Mouse (Mus musculus): ENCODE measurements around the gene Adtrp. TPM values are rescaled to one million over a fixed set of nuclear protein-coding genes. Genes with fewer than 3 reads are reported as not detected.

Gene Adtrp
- polyA plus RNA-seq, 1 experiment from 2014 or later = not detected

DNA sequence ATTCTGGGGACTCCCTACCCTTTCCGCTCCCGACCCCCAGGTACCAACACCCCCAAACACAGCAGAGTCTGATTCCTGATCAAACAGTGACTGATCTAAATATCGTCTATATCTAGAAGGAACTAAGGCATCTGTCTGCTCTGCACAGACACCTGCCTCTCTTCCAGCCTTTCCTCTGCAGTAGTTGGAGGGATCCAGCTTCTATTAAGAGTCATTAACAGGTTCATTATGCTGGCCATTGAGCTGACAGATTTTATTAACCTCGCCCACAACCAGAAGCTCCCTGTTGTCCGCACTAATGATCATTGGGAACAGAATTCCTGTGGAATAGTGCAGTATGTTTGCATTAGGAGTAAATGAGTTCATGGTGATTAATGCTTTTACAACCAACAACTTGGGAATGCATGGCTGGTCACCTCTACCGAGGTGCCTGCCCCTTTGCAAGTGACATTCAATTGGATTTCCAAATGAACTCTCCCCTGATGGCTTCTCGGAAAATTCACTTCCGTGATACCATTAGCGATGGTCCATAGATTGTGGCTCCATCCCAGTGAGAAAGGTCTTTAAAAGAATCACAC lies 67.8 kb downstream of the Adtrp start:
- WGBS = 79% methylated on average over 9 of the region's 9 CpGs
- DNase-seq (ENCODE audit: low spot score, missing footprints) (peak; percentile 19), ATAC-seq (ENCODE audit: low FRiP score) (no peak)
- Histone ChIP-seq H3K4me3 (ENCODE audit: low read depth, low read length) (no peak overlapping the region), H3K36me3 (ENCODE audit: control insufficient read depth, insufficient read depth, low read length) (no peaks in the 10 kb centered on the region), H3K27ac (ENCODE audit: low read depth, low read length) (no peak overlapping the region), H3K4me1 (ENCODE audit: control insufficient read depth, insufficient read depth, low read length) (no peaks in the 10 kb centered on the region), H3K9ac (ENCODE audit: low read length) (no peak overlapping the region), H3K27me3 (ENCODE audit: control insufficient read depth, insufficient read depth, low read length) (no peaks in the 10 kb centered on the region), H3K9me3 (ENCODE audit: control insufficient read depth, low read length) (no peaks in the 10 kb centered on the region), H3K4me2 (no peak overlapping the region)

DNA sequence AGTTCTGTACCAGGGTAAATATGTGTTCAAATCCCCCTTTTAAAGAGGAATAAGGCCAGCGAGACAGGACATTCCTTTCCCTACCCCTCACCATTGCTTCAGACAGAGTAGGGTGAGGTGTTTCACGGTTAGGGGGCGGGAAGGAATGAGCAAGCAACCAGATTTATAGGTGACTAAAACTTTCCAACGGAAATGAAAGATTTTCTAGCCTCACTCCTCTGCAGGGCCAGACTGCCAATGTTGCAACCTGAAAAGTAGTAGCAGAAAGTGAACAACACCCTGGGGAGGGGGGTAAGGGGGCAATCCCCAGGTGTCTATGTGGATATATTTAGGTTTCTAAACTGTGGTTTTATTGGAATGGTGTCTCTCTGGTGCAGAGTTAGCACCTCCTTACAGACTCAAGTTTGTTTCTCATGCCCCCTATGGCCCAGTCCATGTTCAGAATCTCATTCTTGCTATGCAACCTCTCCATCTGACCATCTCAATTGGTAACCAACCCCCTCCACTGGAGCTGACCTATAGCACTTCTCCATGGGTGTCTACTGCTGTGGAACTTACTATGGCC lies 73.6 kb downstream of the Adtrp start:
- no peaks in the 10 kb centered on the region for H3K36me3 ChIP-seq (ENCODE audit: control insufficient read depth, insufficient read depth, low read length)
- DNase-seq (ENCODE audit: low spot score, missing footprints) = peak; percentile 26
- H3K27ac ChIP-seq (ENCODE audit: low read depth, low read length) = no peak overlapping the region
- no peaks in the 10 kb centered on the region for H3K4me1 ChIP-seq (ENCODE audit: control insufficient read depth, insufficient read depth, low read length)
- ATAC-seq (ENCODE audit: low FRiP score) = no peak
- WGBS = 91% methylated on average over 4 of the region's 4 CpGs
- H3K9me3 ChIP-seq (ENCODE audit: control insufficient read depth, low read length) = no peaks in the 10 kb centered on the region
- no peaks in the 10 kb centered on the region for H3K27me3 ChIP-seq (ENCODE audit: control insufficient read depth, insufficient read depth, low read length)
- no peak overlapping the region for H3K4me3 ChIP-seq (ENCODE audit: low read depth, low read length)
- H3K9ac ChIP-seq (ENCODE audit: low read length) = no peak overlapping the region
- no peak overlapping the region for H3K4me2 ChIP-seq

GRCm38 (mm10) chr13:41771061-41771460 lies 76.4 kb downstream of the Adtrp start:
- 62% methylated on average over 3 of the region's 3 CpGs for WGBS
- no peak overlapping the region for H3K27ac ChIP-seq (ENCODE audit: low read depth, low read length)

GRCm38 (mm10) chr13:41767941-41768340 lies 79.5 kb downstream of the Adtrp start:
- no peak overlapping the region for H3K27ac ChIP-seq (ENCODE audit: low read depth, low read length)
- DNase-seq (ENCODE audit: low spot score, missing footprints) (peak; percentile 17), ATAC-seq (ENCODE audit: low FRiP score) (no peak)
- no peaks in the 10 kb centered on the region for H3K36me3 ChIP-seq (ENCODE audit: control insufficient read depth, insufficient read depth, low read length)
- no peaks in the 10 kb centered on the region for H3K4me1 ChIP-seq (ENCODE audit: control insufficient read depth, insufficient read depth, low read length)
- no peaks in the 10 kb centered on the region for H3K27me3 ChIP-seq (ENCODE audit: control insufficient read depth, insufficient read depth, low read length)
- no peak overlapping the region for H3K9ac ChIP-seq (ENCODE audit: low read length)
- no peak overlapping the region for H3K4me3 ChIP-seq (ENCODE audit: low read depth, low read length)
- no peak overlapping the region for H3K4me2 ChIP-seq
- no peaks in the 10 kb centered on the region for H3K9me3 ChIP-seq (ENCODE audit: control insufficient read depth, low read length)
- 85% methylated on average over 4 of the region's 4 CpGs for WGBS

More at GRCm38 (mm10) chr13:41771061-41771460, 76.4 kb downstream of the Adtrp start:
- Histone ChIP-seq H3K4me3 (ENCODE audit: low read depth, low read length) (no peak overlapping the region), H3K36me3 (ENCODE audit: control insufficient read depth, insufficient read depth, low read length) (no peaks in the 10 kb centered on the region), H3K9me3 (ENCODE audit: control insufficient read depth, low read length) (no peaks in the 10 kb centered on the region), H3K27me3 (ENCODE audit: control insufficient read depth, insufficient read depth, low read length) (no peaks in the 10 kb centered on the region), H3K4me2 (no peak overlapping the region), H3K4me1 (ENCODE audit: control insufficient read depth, insufficient read depth, low read length) (no peaks in the 10 kb centered on the region), H3K9ac (ENCODE audit: low read length) (no peak overlapping the region)
- ATAC-seq (ENCODE audit: low FRiP score) (no peak), DNase-seq (ENCODE audit: low spot score, missing footprints) (peak; percentile 28)

DNA sequence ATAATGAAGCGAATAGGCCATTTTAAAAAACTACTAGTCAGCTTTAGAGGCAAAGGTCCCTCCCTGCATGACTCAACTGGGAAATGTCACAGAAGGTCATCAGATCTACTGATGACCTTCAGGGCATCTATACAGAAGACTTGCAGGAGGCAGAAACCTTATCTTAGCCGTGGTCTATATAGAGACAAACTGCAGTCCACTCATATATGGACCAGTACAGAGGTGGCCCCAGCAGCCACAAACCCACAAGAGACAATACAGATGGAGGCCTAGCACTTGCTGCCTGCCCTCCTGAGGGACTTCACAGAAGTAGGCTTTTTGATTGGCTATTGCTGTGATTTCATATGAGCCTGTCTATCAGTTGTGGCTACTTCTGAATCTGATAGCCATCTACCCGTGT lies 85.5 kb downstream of the Adtrp start:
- no peak overlapping the region for H3K4me3 ChIP-seq (ENCODE audit: low read depth, low read length)
- DNase-seq (ENCODE audit: low spot score, missing footprints) (peak; percentile 68), ATAC-seq (ENCODE audit: low FRiP score) (no peak)
- no peak overlapping the region for H3K9ac ChIP-seq (ENCODE audit: low read length)
- no peak overlapping the region for H3K27ac ChIP-seq (ENCODE audit: low read depth, low read length)
- no peaks in the 10 kb centered on the region; the same call in 1 of the 2 replicates for H3K4me1 ChIP-seq (ENCODE audit: control insufficient read depth, insufficient read depth, low read length)
- no peak overlapping the region for H3K4me2 ChIP-seq
- H3K9me3 ChIP-seq (ENCODE audit: control insufficient read depth, low read length) = no peaks in the 10 kb centered on the region
- H3K36me3 ChIP-seq (ENCODE audit: control insufficient read depth, insufficient read depth, low read length) = no peaks in the 10 kb centered on the region
- no peaks in the 10 kb centered on the region for H3K27me3 ChIP-seq (ENCODE audit: control insufficient read depth, insufficient read depth, low read length)
- WGBS = 85% methylated on average over 3 of the region's 3 CpGs

DNA sequence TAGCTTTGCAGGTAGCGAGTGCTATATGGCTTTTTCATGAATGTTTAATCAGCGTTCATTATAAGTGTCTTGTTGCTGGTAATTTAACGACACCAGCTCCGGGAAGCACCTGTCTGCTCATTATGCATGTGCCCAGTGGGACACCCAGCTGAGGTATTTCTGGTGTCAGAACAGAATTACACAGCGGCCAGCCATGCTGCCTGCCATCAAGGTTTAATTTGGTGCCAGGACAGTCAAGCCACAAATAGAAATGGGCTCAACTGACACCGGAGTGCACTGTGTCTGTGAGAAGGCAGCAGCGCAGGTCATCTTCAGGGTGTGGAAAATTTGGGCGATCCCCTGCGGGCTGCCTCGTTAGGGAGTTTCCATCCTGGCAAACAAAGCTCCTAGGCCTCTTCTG lies 87.0 kb downstream of the Adtrp start:
- Histone ChIP-seq H3K4me1 (ENCODE audit: control insufficient read depth, insufficient read depth, low read length) (no peaks in the 10 kb centered on the region; the same call in 1 of the 2 replicates), H3K9ac (ENCODE audit: low read length) (no peak overlapping the region), H3K9me3 (ENCODE audit: control insufficient read depth, low read length) (no peaks in the 10 kb centered on the region), H3K27me3 (ENCODE audit: control insufficient read depth, insufficient read depth, low read length) (no peaks in the 10 kb centered on the region), H3K36me3 (ENCODE audit: control insufficient read depth, insufficient read depth, low read length) (no peaks in the 10 kb centered on the region), H3K27ac (ENCODE audit: low read depth, low read length) (no peak overlapping the region), H3K4me2 (no peak overlapping the region), H3K4me3 (ENCODE audit: low read depth, low read length) (no peak overlapping the region)
- WGBS = 43% methylated on average over 10 of the region's 10 CpGs
- no peak for ATAC-seq (ENCODE audit: low FRiP score)
- DNase-seq (ENCODE audit: low spot score, missing footprints) = peak; percentile 28

GRCm38 (mm10) chr13:41758550-41759465 lies 88.7 kb downstream of the Adtrp start:
- no peaks in the 10 kb centered on the region for H3K9me3 ChIP-seq (ENCODE audit: control insufficient read depth, low read length)
- H3K4me3 ChIP-seq (ENCODE audit: low read depth, low read length) = no peak overlapping the region
- no peak overlapping the region for H3K27ac ChIP-seq (ENCODE audit: low read depth, low read length)
- ATAC-seq (ENCODE audit: low FRiP score) = no peak
- no peaks in the 10 kb centered on the region for H3K36me3 ChIP-seq (ENCODE audit: control insufficient read depth, insufficient read depth, low read length)
- 47% methylated on average over 19 of the region's 19 CpGs for WGBS
- H3K4me2 ChIP-seq = no peak overlapping the region
- H3K4me1 ChIP-seq (ENCODE audit: control insufficient read depth, insufficient read depth, low read length) = no peaks in the 10 kb centered on the region; the same call in 1 of the 2 replicates
- H3K9ac ChIP-seq (ENCODE audit: low read length) = no peak overlapping the region
- H3K27me3 ChIP-seq (ENCODE audit: control insufficient read depth, insufficient read depth, low read length) = no peaks in the 10 kb centered on the region
- peak; percentile 80 for DNase-seq (ENCODE audit: low spot score, missing footprints)

- H3K36me3 ChIP-seq (ENCODE audit: control insufficient read depth, insufficient read depth, low read length) = no peaks in the 10 kb centered on the region
- ATAC-seq (ENCODE audit: low FRiP score) (no peak), DNase-seq (ENCODE audit: low spot score, missing footprints) (peak; percentile 23)
- H3K4me3 ChIP-seq (ENCODE audit: low read depth, low read length) = no peak overlapping the region
- no peaks in the 10 kb centered on the region for H3K4me1 ChIP-seq (ENCODE audit: control insufficient read depth, insufficient read depth, low read length)
- H3K4me2 ChIP-seq = no peak overlapping the region
- 87% methylated on average over 5 of the region's 5 CpGs for WGBS
- H3K9ac ChIP-seq (ENCODE audit: low read length) = no peak overlapping the region
- H3K27me3 ChIP-seq (ENCODE audit: control insufficient read depth, insufficient read depth, low read length) = no peaks in the 10 kb centered on the region
- no peak overlapping the region for H3K27ac ChIP-seq (ENCODE audit: low read depth, low read length)
- H3K9me3 ChIP-seq (ENCODE audit: control insufficient read depth, low read length) = no peaks in the 10 kb centered on the region
Observed at GRCm38 (mm10) chr13:41753114-41753513, 94.4 kb downstream of the Adtrp start.

DNA sequence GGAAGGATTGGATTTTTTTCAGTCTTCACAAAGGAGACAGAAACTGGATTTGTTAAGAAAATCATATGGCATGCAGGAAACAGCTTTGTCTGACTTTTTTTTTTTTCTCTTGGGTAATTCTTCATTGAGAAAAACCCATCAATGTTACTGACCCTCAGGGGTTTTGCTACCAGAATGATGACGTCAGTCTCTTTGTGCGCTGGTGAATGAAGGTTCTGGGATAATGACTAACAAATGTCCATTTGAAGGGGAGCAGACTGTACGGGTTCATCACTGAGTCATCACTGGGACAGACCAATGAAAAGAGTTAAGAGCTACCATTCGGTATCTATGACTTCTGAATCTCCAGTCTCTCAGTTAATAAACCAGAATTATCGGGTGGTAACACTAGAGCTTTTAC lies 97.0 kb downstream of the Adtrp start:
- H3K4me2 ChIP-seq = no peak overlapping the region
- H3K27me3 ChIP-seq (ENCODE audit: control insufficient read depth, insufficient read depth, low read length) = no peaks in the 10 kb centered on the region
- no peaks in the 10 kb centered on the region; the same call in 1 of the 2 replicates for H3K4me1 ChIP-seq (ENCODE audit: control insufficient read depth, insufficient read depth, low read length)
- ATAC-seq (ENCODE audit: low FRiP score) (no peak), DNase-seq (ENCODE audit: low spot score, missing footprints) (peak; percentile 21)
- WGBS = 78% methylated on average over 5 of the region's 5 CpGs
- no peak overlapping the region for H3K27ac ChIP-seq (ENCODE audit: low read depth, low read length)
- no peaks in the 10 kb centered on the region for H3K9me3 ChIP-seq (ENCODE audit: control insufficient read depth, low read length)
- H3K4me3 ChIP-seq (ENCODE audit: low read depth, low read length) = no peak overlapping the region
- H3K9ac ChIP-seq (ENCODE audit: low read length) = no peak overlapping the region
- H3K36me3 ChIP-seq (ENCODE audit: control insufficient read depth, insufficient read depth, low read length) = no peaks in the 10 kb centered on the region
